Mouse (Mus musculus): ENCODE data around the gene Dnpep. TPM values are rescaled to one million over a fixed set of nuclear protein-coding genes. Genes with fewer than 3 reads are reported as not detected.

Dnpep gene
- polyA plus RNA-seq, 1 experiment from 2014 or later, result 121 TPM

GRCm38 (mm10) chr1:75318736-75319135 is 946 bp upstream of the Dnpep start:
- Histone ChIP-seq H3K4me1 (peaks cover 8% of the 10 kb centered on the region), H3K36me3 (peaks cover 13% of the 10 kb centered on the region), H3K27me3 (no peaks in the 10 kb centered on the region), H3K9me3 (no peaks in the 10 kb centered on the region), H3K4me3 (no peak overlapping the region), H3K4me2 (no peak overlapping the region), H3K9ac (no peak overlapping the region), H3K27ac (no peak overlapping the region)
- no peak for ATAC-seq (ENCODE audit: borderline replicate concordance, extremely low read depth, low FRiP score, low TSS enrichment)
- 80% methylated on average over 4 of the region's 4 CpGs for WGBS

- 63% methylated on average over 3 of the region's 3 CpGs for WGBS
- peak overlapping the region; percentile 45 for H3K4me2 ChIP-seq
- peak overlapping the region; percentile 27 for H3K9ac ChIP-seq
- peaks cover 16% of the 10 kb centered on the region for H3K36me3 ChIP-seq
- peak overlapping the region; percentile 43; the same call in 1 of the 2 replicates for H3K27ac ChIP-seq
- H3K27me3 ChIP-seq, result no peaks in the 10 kb centered on the region
- H3K4me3 ChIP-seq, result peak overlapping the region; percentile 9; the same call in 1 of the 2 replicates
- no peak for ATAC-seq (ENCODE audit: borderline replicate concordance, extremely low read depth, low FRiP score, low TSS enrichment)
- peaks cover 8% of the 10 kb centered on the region for H3K4me1 ChIP-seq
- no peaks in the 10 kb centered on the region for H3K9me3 ChIP-seq
These were observed 511 bp upstream of the Dnpep start for GRCm38 (mm10) chr1:75318301-75318700.

GRCm38 (mm10) chr1:75316861-75317240 is 939 bp downstream of the Dnpep start:
- peak; percentile 36 for ATAC-seq (ENCODE audit: borderline replicate concordance, extremely low read depth, low FRiP score, low TSS enrichment)
- H3K9me3 ChIP-seq, result no peaks in the 10 kb centered on the region
- H3K27ac ChIP-seq, result peak overlapping the region; percentile 97
- peaks cover 8% of the 10 kb centered on the region for H3K4me1 ChIP-seq
- H3K36me3 ChIP-seq, result peaks cover 30% of the 10 kb centered on the region
- H3K4me2 ChIP-seq, result peak overlapping the region; percentile 83
- H3K9ac ChIP-seq, result peak overlapping the region; percentile 64
- no peaks in the 10 kb centered on the region for H3K27me3 ChIP-seq
- peak overlapping the region; percentile 76 for H3K4me3 ChIP-seq
- WGBS, result under 1% methylated on average over 20 of the region's 20 CpGs

DNA sequence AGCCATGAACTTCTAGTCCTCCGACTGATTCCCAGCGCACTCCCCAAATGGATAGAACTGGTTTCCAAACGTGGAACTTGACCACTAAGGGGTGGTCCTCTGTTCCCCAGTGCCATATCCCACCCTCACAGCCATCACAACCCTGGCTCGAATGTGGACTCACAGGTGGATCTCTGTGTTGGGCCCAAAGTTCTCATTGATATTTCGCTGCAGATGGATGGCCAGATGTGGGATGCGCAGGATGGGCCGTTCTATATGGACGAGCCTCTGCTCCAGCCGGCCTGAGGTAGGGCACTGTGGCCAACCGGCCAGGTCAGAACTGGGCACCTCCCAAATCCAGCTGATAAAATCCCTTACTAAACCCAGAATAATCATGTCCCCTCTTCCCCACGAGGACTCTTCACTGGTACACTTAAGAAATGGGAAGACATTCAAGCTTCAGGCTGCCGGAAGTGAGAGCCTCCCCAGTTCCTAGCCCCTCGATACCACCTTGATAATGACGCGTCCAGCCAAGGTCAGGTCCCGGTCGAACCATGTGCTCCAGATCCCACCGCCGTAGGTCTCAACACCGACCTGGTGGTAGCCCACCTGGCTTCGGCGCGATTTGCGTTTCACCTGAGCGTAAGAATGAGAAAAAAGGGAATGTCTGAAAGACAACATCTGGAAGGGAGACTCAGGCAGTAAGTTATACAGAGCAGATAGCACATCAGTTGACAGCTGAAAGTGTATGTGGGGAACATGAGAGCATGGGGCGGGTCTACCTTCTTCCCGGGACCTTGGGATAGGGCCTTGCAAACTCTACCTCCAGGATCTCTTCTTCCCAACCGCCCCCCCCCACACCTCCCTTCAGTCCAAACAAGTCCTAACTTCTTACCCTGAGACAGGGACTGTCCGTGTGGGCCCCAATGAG is 2.1 kb downstream of the Dnpep start:
- Histone ChIP-seq H3K27me3 (no peaks in the 10 kb centered on the region), H3K27ac (no peak overlapping the region), H3K4me2 (peak overlapping the region; percentile 83), H3K4me3 (peak overlapping the region; percentile 76), H3K36me3 (peaks cover 41% of the 10 kb centered on the region), H3K9ac (peak overlapping the region; percentile 64), H3K9me3 (no peaks in the 10 kb centered on the region), H3K4me1 (peaks cover 8% of the 10 kb centered on the region)
- WGBS, result 77% methylated on average over 29 of the region's 29 CpGs
- ATAC-seq (ENCODE audit: borderline replicate concordance, extremely low read depth, low FRiP score, low TSS enrichment), result no peak

DNA sequence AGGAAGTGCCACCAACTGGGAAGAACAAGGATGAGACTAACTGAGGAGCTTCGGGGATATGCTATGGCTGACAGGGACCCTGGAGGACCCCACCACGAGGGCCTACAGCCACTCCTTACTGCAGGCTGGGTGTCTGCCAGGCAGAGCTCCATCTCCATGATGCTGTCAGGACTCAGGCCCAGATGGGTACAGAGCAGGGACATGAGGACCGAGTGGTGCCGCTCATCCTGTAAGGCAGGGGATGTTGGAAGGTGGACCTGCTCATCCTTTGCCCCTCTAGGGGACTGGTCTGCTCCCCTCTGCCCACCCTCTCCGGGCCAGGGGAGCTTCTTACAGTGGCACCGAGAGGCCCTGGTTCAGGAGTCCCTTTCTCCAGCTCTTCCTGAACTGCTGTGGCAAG is 2.8 kb downstream of the Dnpep start:
- 86% methylated on average over 6 of the region's 6 CpGs for WGBS
- Histone ChIP-seq H3K4me1 (peaks cover 8% of the 10 kb centered on the region), H3K4me2 (no peak overlapping the region), H3K36me3 (peaks cover 48% of the 10 kb centered on the region), H3K9ac (no peak overlapping the region), H3K27ac (no peak overlapping the region), H3K9me3 (no peaks in the 10 kb centered on the region), H3K27me3 (no peaks in the 10 kb centered on the region), H3K4me3 (no peak overlapping the region)
- ATAC-seq (ENCODE audit: borderline replicate concordance, extremely low read depth, low FRiP score, low TSS enrichment), result no peak

DNA sequence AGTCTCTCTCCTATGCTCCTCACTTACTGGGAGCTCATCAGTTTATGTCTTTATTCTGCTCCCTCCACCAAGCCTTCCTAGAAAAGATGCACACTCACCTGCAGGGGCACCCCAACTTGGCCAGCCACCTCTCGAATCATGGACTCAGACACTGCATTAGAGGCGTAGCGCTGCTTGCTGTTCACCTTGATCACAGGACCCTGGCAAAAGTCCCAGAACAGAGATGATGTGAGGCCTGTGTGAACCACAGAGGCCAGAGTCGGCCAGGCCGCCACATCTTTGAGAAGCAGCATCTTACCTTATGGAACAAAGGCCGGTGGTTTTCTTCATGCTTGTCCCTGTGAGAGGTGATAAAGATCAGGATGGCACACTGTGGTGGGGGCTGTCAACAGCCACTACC is 6.1 kb downstream of the Dnpep start:
- Histone ChIP-seq H3K27me3 (no peaks in the 10 kb centered on the region), H3K27ac (no peak overlapping the region), H3K4me2 (no peak overlapping the region), H3K9me3 (no peaks in the 10 kb centered on the region), H3K4me1 (peaks cover 8% of the 10 kb centered on the region), H3K36me3 (peaks cover 71% of the 10 kb centered on the region), H3K4me3 (no peak overlapping the region), H3K9ac (no peak overlapping the region)
- WGBS, result 93% methylated on average over 6 of the region's 6 CpGs
- ATAC-seq (ENCODE audit: borderline replicate concordance, extremely low read depth, low FRiP score, low TSS enrichment), result no peak

DNA sequence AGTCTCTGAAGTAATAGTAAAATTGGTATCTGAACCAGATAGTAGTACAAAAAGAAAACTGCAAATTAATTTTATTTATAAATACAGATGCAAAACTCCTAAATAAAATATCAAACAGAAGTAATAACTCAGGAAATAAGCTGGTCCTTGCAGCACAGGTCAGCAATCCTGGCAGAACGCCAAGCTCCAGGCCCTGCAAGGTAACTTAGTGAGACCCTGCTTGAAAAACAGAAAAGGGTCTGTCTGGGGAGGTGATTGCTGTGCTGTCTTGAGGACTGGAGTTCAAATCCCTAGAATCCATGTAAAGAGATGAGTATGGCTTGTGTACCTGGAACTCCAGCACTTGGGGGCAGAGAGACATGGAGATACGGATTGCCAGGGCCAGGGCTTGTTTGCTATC is 13.1 kb downstream of the Dnpep start:
- H3K27ac ChIP-seq, result no peak overlapping the region
- H3K4me1 ChIP-seq, result no peaks in the 10 kb centered on the region
- no peaks in the 10 kb centered on the region for H3K9me3 ChIP-seq
- no peak for ATAC-seq (ENCODE audit: borderline replicate concordance, extremely low read depth, low FRiP score, low TSS enrichment)
- peaks cover 21% of the 10 kb centered on the region for H3K36me3 ChIP-seq
- WGBS, result 69% methylated on average over 2 of the region's 2 CpGs
- no peak overlapping the region for H3K9ac ChIP-seq
- no peaks in the 10 kb centered on the region for H3K27me3 ChIP-seq
- no peak overlapping the region for H3K4me3 ChIP-seq
- H3K4me2 ChIP-seq, result no peak overlapping the region

DNA sequence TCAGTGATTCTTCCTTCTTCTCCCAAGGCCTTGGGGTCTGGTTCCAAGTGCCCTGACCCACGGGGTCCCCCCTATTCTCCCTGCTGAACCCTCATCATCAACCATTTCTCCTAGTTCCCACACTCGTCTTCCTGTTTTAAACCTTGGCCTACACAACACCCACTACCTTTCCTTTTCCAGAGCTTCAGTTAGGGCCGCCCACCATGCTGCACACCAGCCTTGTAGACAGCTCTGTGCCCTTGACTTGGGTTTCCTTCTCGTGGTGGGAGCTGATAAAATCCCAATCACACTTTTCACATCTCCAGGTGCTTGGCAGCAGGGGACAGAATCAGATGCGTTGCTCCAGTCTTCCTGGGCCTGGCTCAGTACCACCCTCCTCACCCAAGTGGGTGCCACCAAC is 23.5 kb downstream of the Dnpep start:
- H3K4me3 ChIP-seq, result no peak overlapping the region
- H3K9ac ChIP-seq, result no peak overlapping the region
- H3K27me3 ChIP-seq, result no peaks in the 10 kb centered on the region
- no peak overlapping the region for H3K4me2 ChIP-seq
- H3K9me3 ChIP-seq, result no peaks in the 10 kb centered on the region
- H3K4me1 ChIP-seq, result 0 out of 2 replicates have a peak, but pooled peaks cover 7% of the 10 kb centered on the region
- H3K36me3 ChIP-seq, result no peaks in the 10 kb centered on the region
- ATAC-seq (ENCODE audit: borderline replicate concordance, extremely low read depth, low FRiP score, low TSS enrichment), result no peak
- no peak overlapping the region for H3K27ac ChIP-seq
- 78% methylated on average over 5 of the region's 5 CpGs for WGBS

- no peaks in the 10 kb centered on the region for H3K9me3 ChIP-seq
- H3K36me3 ChIP-seq, result no peaks in the 10 kb centered on the region
- no peak overlapping the region for H3K27ac ChIP-seq
- H3K27me3 ChIP-seq, result no peaks in the 10 kb centered on the region
- no peak for ATAC-seq (ENCODE audit: borderline replicate concordance, extremely low read depth, low FRiP score, low TSS enrichment)
- H3K4me1 ChIP-seq, result 0 out of 2 replicates have a peak, but pooled peaks cover 7% of the 10 kb centered on the region
- WGBS, result 74% methylated on average over 5 of the region's 5 CpGs
- H3K9ac ChIP-seq, result no peak overlapping the region
- H3K4me3 ChIP-seq, result no peak overlapping the region
- no peak overlapping the region for H3K4me2 ChIP-seq
These were observed 24.5 kb downstream of the Dnpep start for GRCm38 (mm10) chr1:75293331-75293701.

DNA sequence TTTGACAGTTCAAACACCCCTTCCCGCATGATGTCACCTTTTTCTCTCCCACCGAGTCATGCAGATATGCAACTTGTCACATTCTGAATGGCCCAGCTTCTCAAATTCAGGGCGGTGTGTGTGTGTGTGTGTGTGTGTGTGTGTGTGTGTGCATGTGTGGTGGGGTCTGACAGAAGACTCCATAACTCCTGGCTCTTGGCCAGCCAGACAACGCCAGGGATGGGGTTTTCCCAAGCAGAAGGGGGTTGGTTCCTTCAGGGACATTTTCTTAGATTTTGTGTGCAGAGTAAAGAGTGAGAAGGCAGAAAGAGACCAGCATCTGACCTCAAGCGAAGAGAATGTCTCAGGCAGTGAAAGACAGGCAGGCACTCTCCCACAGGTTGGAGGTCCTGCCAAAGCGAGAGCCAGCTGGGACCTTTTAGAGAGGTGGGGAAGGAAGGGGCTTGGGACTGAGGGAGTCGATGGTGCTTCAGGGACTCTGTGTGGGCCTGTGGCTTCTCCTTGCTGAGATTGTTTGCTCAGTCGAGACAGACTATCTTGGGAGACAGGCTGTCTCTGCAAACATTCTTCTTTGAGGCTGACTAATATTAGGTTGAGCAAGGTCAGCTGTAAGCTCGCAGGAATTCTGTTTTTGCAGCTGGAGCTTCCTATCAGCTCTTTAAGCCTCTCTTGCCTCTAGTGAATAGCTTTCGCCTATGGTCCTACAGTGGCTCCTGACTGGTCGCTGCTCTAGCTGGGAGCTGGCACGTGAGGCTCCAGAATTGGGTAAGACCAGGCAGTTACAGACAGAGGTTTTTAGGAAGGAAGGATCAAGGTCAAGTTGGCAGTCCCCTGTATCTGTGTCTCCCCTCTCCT is 25.1 kb downstream of the Dnpep start:
- ATAC-seq (ENCODE audit: borderline replicate concordance, extremely low read depth, low FRiP score, low TSS enrichment), result no peak
- Histone ChIP-seq H3K9me3 (no peaks in the 10 kb centered on the region), H3K36me3 (no peaks in the 10 kb centered on the region), H3K9ac (no peak overlapping the region), H3K4me1 (0 out of 2 replicates have a peak, but pooled peaks cover 7% of the 10 kb centered on the region), H3K4me2 (no peak overlapping the region), H3K27me3 (no peaks in the 10 kb centered on the region), H3K27ac (no peak overlapping the region), H3K4me3 (no peak overlapping the region)
- WGBS, result 13% methylated on average over 12 of the region's 12 CpGs

- Histone ChIP-seq H3K9ac (no peak overlapping the region), H3K27ac (no peak overlapping the region), H3K27me3 (no peaks in the 10 kb centered on the region), H3K9me3 (no peaks in the 10 kb centered on the region), H3K4me1 (0 out of 2 replicates have a peak, but pooled peaks cover 7% of the 10 kb centered on the region), H3K4me3 (no peak overlapping the region), H3K36me3 (no peaks in the 10 kb centered on the region), H3K4me2 (no peak overlapping the region)
- WGBS, result 82% methylated on average over 8 of the region's 8 CpGs
- no peak for ATAC-seq (ENCODE audit: borderline replicate concordance, extremely low read depth, low FRiP score, low TSS enrichment)
These were observed 26.5 kb downstream of the Dnpep start for GRCm38 (mm10) chr1:75291321-75291720.

DNA sequence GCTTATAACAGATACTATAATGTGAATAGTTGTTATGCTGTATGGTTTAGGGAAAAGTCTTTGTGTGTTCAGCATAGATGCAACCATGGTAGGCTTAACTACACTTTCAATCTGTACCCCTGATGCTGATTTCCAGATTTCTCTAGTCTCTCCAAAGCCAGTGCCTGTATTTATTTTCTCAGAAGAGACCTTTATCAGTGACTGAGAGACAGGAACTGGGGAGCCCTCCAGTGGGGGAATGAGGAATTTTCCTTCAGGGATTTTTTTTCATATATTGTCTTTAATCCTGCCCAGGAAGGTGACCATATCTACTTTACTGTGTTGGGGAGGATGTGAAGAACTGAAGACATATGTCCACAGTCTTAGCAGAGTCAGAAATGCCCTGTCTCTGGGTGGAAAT is 27.2 kb downstream of the Dnpep start:
- no peak overlapping the region for H3K27ac ChIP-seq
- no peak for ATAC-seq (ENCODE audit: borderline replicate concordance, extremely low read depth, low FRiP score, low TSS enrichment)
- 0 out of 2 replicates have a peak, but pooled peaks cover 7% of the 10 kb centered on the region for H3K4me1 ChIP-seq
- no peaks in the 10 kb centered on the region for H3K36me3 ChIP-seq
- no peak overlapping the region for H3K4me2 ChIP-seq
- H3K4me3 ChIP-seq, result no peak overlapping the region
- H3K27me3 ChIP-seq, result no peaks in the 10 kb centered on the region
- no peak overlapping the region for H3K9ac ChIP-seq
- no peaks in the 10 kb centered on the region for H3K9me3 ChIP-seq

All from lung, embryonic 15.5 days (tissue).